Mouse (Mus musculus) thymus, adult 2 months (tissue): Measurements from ENCODE around the gene Ctu1. TPM values are rescaled to one million over a fixed set of nuclear protein-coding genes. Genes with fewer than 3 reads are reported as not detected.

ENCODE experiments used
- DNase-seq: peaks from one replicate; pipeline ENCODE4 v3.0.0; 2021
- H3K27ac ChIP-seq: fragments of 200-500 bp; 2 replicates; pipeline ENCODE4 v1.5.1; 2012; ENCODE audit warnings: low read length, control low read depth; ENCODE audit not compliant: control insufficient read depth, insufficient read depth
- H3K27me3 ChIP-seq: fragments of 200-500 bp; 2 replicates; pipeline ENCODE4 v1.6.1; 2012; ENCODE audit warnings: mild to moderate bottlenecking, low read length, moderate library complexity, mixed read lengths; ENCODE audit not compliant: control insufficient read depth, insufficient read depth
- H3K36me3 ChIP-seq: fragments of 200-500 bp; 2 replicates; pipeline ENCODE4 v1.6.1; 2012; ENCODE audit warnings: mild to moderate bottlenecking, low read length, moderate library complexity; ENCODE audit not compliant: control insufficient read depth, insufficient read depth
- H3K4me1 ChIP-seq: fragments of 200-500 bp; replicated peaks from 2 replicates; pipeline ENCODE4 v1.6.1; 2012; ENCODE audit warnings: low read length; ENCODE audit not compliant: control insufficient read depth, insufficient read depth
- H3K4me3 ChIP-seq: fragments of 200-500 bp; 2 replicates; pipeline ENCODE4 v1.5.1; 2012; ENCODE audit warnings: mild to moderate bottlenecking, low read length, control low read depth, moderate library complexity; ENCODE audit not compliant: control insufficient read depth, insufficient read depth
- CTCF ChIP-seq: fragments of 200-500 bp; IDR thresholded peaks from 2 replicates; pipeline ENCODE4 v1.5.1; 2012; ENCODE audit warnings: mild to moderate bottlenecking, control low read depth, low read length, moderate library complexity, borderline replicate concordance; ENCODE audit not compliant: control insufficient read depth, poor library complexity, insufficient read depth; ENCODE audit errors: extremely low read depth
- POLR2A ChIP-seq: fragments of 200-500 bp; IDR thresholded peaks from 2 replicates; pipeline ENCODE4 v1.6.1; 2012; ENCODE audit warnings: mild to moderate bottlenecking, low read length, control low read depth, moderate library complexity; ENCODE audit not compliant: control insufficient read depth, poor library complexity, insufficient read depth; ENCODE audit errors: extremely low read depth
- WGBS: fragments of 180-500 bp; shearing (Covaris S2); methylation state at CpG from one replicate; pipeline ENCODE4 v1.1.7; 2018; 5-methylcytosine and 5-hydroxymethylcytosine counted together
- polyA plus RNA-seq: library from polyadenylated mRNA; depleted of rRNA; stranded (reverse); fragments of >200 nt; gene quantifications from 2 replicates; pipeline ENCODE4 v1.2.3, GENCODE M21; 2012; rRNA removed

Gene Ctu1
- 15.0 and 17.0 TPM in 2 replicates for polyA plus RNA-seq

DNA sequence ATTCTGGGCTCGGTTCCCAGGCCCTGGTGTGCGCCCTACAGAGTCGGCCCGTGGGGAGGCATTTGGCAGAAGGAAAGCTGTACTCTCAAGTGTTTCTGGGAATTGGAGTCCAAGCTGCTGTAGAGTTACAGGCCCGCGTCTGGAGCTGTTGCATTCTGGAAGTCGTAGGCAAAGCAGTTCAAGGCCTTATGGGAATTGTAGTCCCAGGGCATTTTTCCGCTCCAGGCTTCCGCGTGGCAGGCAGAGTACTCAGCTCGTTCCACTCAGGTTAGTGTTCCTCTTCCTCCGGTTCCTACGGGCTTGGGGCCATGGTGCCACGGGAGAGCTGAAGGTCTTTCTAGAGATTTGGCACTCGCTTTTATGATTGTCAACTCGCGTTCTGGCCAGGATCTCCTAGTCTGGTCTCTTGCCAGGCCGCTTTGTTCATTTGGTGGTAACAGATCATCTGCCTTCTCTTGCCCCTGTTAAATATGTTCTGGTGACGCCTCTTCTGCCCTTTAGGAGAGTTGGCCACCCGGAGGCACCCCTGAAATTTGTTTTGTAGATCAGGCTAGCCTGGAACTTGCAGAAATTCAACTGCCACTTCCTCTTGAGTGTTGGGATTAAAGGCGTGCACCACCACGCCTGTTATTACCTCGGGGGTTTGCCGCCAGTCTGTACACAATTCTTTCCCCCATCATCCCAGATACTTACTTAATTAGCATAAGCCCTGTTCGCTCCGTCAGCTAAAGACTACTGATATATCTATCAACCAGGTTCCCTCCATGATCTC, at the start of gene Ctu1:
Gene Ctu1, plus strand, starts transcription at position 208 of the 772 bp plus-strand sequence.
- peak within 1 kb of the TSS; percentile 55; the same call in 1 of the 2 replicates for H3K27ac ChIP-seq
- TF ChIP-seq POLR2A = peak; percentile 51; the same call in 1 of the 2 replicates
- no peak for TF ChIP-seq CTCF
- H3K27me3 ChIP-seq = no peaks in the 10 kb centered on the region
- peaks cover 7% of the 10 kb centered on the region for H3K4me1 ChIP-seq
- peak within 1 kb of the TSS; percentile 90 for H3K4me3 ChIP-seq
- under 1% methylated on average over 26 of the region's 26 CpGs for WGBS
- peaks cover 2% of the 10 kb centered on the region; the same call in 1 of the 2 replicates for H3K36me3 ChIP-seq
- peak; percentile 86 for DNase-seq

DNA sequence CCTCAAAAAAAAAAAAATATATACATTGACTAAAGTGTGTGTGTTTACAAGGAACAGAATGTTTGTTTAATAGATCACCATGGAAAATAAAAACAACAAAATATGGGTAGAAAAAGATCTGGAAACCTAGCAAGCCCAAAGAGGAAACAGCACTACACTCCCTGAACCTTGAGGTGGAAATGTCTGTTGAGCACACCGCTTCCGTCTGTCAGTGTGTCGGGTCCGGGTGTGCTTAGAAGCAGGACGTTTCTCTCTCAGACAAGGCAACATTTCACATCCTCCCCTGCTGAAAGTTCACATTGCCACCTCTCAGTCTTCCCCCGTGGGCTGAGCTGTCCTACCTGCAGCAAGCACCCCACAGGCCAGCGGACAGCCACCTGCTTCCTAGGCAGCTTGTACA, 48.9 kb upstream of the Ctu1 start:
- no peak for TF ChIP-seq CTCF
- no peak for TF ChIP-seq POLR2A
- Histone ChIP-seq H3K36me3 (no peaks in the 10 kb centered on the region), H3K4me1 (no peaks in the 10 kb centered on the region; the same call in 1 of the 2 replicates), H3K27ac (no peak overlapping the region), H3K4me3 (no peak overlapping the region), H3K27me3 (no peaks in the 10 kb centered on the region)
- WGBS = 57% methylated on average over 7 of the region's 7 CpGs
- DNase-seq = no peak

DNA sequence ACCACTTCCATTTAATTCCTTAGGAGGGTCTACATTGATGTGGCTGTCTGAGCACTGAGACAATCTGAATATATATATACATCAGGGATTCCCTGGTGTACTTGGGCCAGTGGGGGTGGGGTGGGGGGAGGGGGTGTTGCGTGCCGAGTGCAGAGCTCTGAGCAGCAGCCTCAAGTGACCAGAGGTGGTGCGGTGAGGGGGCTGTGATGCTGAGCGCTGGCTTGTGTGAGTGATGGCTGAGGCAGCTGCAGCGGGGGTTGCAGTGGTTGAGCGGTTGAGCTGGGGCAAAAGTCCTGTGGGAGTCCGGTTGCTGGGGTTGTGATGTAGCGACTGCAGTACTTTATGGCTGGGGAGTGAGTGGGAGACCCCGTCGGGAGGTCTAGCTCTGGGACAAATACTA, 48.0 kb upstream of the Ctu1 start:
- Histone ChIP-seq H3K36me3 (no peaks in the 10 kb centered on the region), H3K27ac (no peak overlapping the region), H3K27me3 (no peaks in the 10 kb centered on the region), H3K4me1 (no peaks in the 10 kb centered on the region; the same call in 1 of the 2 replicates), H3K4me3 (no peak overlapping the region)
- TF ChIP-seq POLR2A (no peak), CTCF (no peak)
- DNase-seq = no peak
- WGBS = 77% methylated on average over 10 of the region's 10 CpGs

DNA sequence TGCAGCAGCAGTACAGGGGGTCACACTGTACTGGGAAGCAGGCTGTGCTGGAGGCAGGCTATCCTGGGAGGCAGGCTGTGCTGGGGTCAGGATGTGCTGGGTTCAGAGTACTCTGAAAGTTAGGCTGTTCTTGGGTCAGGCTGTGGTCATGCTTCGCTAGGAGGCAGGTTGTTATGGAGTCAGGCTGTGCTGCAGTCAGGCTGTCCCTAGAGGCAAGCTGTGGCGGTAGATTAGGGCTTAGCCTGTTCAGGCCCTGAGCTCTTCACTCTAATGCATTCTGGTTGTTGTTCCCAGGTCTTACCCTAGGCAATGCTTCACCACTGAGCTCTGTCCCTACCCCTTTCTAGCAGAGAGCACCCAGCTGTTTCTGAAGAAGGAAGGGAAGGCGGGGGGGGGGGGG, 46.8 kb upstream of the Ctu1 start:
- no peaks in the 10 kb centered on the region for H3K36me3 ChIP-seq
- DNase-seq = no peak
- H3K4me1 ChIP-seq = no peaks in the 10 kb centered on the region; the same call in 1 of the 2 replicates
- no peak overlapping the region for H3K27ac ChIP-seq
- H3K27me3 ChIP-seq = no peaks in the 10 kb centered on the region
- TF ChIP-seq POLR2A = no peak
- no peak for TF ChIP-seq CTCF
- WGBS = 96% methylated on average over 3 of the region's 3 CpGs
- H3K4me3 ChIP-seq = no peak overlapping the region

DNA sequence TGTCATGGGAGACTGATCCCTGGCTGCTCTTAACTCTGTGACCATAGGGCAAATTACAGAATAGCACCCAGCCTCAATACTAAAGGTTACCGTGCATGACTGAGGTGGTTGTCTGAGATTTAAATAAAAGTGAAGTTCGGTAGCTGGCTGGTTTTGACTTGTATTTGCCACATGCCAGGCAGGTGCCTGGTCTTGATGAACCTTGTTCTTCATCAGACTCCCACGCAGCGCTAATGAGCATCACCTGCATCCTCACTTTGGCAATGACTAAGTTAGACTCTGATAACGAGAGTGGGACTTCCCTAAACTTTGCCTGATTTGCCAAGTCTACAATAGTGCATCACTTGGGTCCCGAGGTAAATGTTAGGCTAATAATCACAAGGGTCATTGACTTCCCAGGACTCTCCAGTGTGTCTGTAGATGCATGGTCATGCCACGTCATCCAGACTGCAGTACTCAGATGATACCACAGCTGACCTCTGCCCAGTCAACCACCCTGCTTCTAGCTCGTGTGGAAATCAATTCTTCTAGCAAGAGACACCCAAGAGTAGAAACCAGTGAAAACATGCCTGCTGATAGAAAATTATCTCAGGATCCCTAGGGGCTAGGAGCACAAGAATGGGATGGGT, 45.9 kb upstream of the Ctu1 start:
- no peaks in the 10 kb centered on the region for H3K27me3 ChIP-seq
- WGBS = 84% methylated on average over 8 of the region's 8 CpGs
- no peaks in the 10 kb centered on the region; the same call in 1 of the 2 replicates for H3K4me1 ChIP-seq
- H3K27ac ChIP-seq = no peak overlapping the region
- H3K4me3 ChIP-seq = no peak overlapping the region
- no peak for TF ChIP-seq POLR2A
- no peak for TF ChIP-seq CTCF
- DNase-seq = no peak
- no peaks in the 10 kb centered on the region for H3K36me3 ChIP-seq

DNA sequence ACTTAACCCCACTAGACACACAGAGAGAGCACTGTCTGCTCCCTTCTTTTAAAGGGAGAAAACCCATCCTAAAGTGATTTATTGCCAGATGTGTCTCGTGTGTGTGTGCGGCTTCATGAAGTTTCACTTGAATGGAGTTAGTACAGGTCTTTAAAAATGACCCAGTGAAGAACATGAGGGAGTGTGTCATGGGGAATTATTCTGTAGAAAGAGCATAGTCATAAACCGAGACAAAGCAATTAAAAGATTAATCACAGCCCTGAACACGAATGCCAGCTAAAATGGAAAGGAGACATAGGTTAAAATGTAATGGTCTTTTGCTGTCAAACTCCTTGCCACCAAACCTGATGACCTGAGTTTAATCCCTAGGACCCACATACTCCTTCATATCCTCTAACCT, 37.9 kb upstream of the Ctu1 start:
- no peak overlapping the region for H3K27ac ChIP-seq
- WGBS = 94% methylated on average over 4 of the region's 4 CpGs
- H3K27me3 ChIP-seq = no peaks in the 10 kb centered on the region
- H3K36me3 ChIP-seq = no peaks in the 10 kb centered on the region
- no peaks in the 10 kb centered on the region for H3K4me1 ChIP-seq
- no peak for TF ChIP-seq CTCF
- TF ChIP-seq POLR2A = no peak
- no peak overlapping the region for H3K4me3 ChIP-seq
- DNase-seq = no peak
